In genomic region chr10:127904718-127905446, GRCm38 (mm10) we compare ENCODE assay signal across 10 mouse cellular contexts. TPM values are rescaled to one million over a fixed set of nuclear protein-coding genes. Genes with fewer than 3 reads are reported as not detected.
DNase-seq lines count a peak whose midpoint lies in the region; ATAC-seq lines count a peak whose summit lies in the region.
"Had no signal": no experiment of that assay in that cellular context is flagged by ENCODE, and none has a peak within 500 bp of the region (broad histone marks: within the 10 kb centered on the region; RNA-seq: fewer than 3 reads in every experiment).

No protein-coding gene starts in this region.

- no peaks in the 10 kb centered on the region for H3K9me3 ChIP-seq in forebrain, embryonic 14.5 days (replicated peaks; ENCODE audit: control insufficient read depth, low read length)
- H3K9me3 ChIP-seq in forebrain, embryonic 12.5 days, result no peaks in the 10 kb centered on the region

- WGBS in forebrain, embryonic 14.5 days, result 66% methylated on average over 7 of the region's 7 CpGs
- WGBS in forebrain, embryonic 12.5 days, result 72% methylated on average over 7 of the region's 7 CpGs

- peak; percentile 60 for DNase-seq in forebrain, embryonic 14.5 days (ENCODE audit: low spot score)
- peak; percentile 47 to 57 for DNase-seq in urinary bladder, adult 18-20 months (ENCODE audit: low spot score in 2 of 2)
- DNase-seq in urinary bladder, postnatal 10 days (ENCODE audit: low spot score), result no peak
- peak; percentile 53 for DNase-seq in kidney, postnatal 10 days
- DNase-seq in right cerebral cortex, postnatal 10 days (ENCODE audit: low spot score in 2 of 2), result peak; percentile 53 to 62
- no peak for DNase-seq in gastrocnemius, adult 8-10 months (ENCODE audit: low spot score in 2 of 2)
- DNase-seq in layer of hippocampus, postnatal 14 days (ENCODE audit: low spot score in 2 of 2), result no peak

- no peak overlapping the region for H3K27ac ChIP-seq in forebrain, embryonic 14.5 days (ENCODE audit: low read depth, low read length)
- no peak overlapping the region for H3K27ac ChIP-seq in forebrain, embryonic 12.5 days

- no peaks in the 10 kb centered on the region for H3K27me3 ChIP-seq in forebrain, embryonic 14.5 days (replicated peaks; ENCODE audit: control insufficient read depth, insufficient read depth, low read length)
- no peaks in the 10 kb centered on the region for H3K27me3 ChIP-seq in forebrain, embryonic 12.5 days

- ATAC-seq in forebrain, embryonic 14.5 days, result no peak
- no peak for ATAC-seq in forebrain, embryonic 12.5 days (ENCODE audit: low FRiP score)

- H3K36me3 ChIP-seq in forebrain, embryonic 14.5 days (ENCODE audit: control insufficient read depth, insufficient read depth, low read length), result no peaks in the 10 kb centered on the region
- H3K36me3 ChIP-seq in forebrain, embryonic 12.5 days (replicated peaks), result no peaks in the 10 kb centered on the region

- no peaks in the 10 kb centered on the region for H3K4me1 ChIP-seq in forebrain, embryonic 14.5 days (ENCODE audit: control insufficient read depth, insufficient read depth, low read length)
- H3K4me1 ChIP-seq in forebrain, embryonic 12.5 days, result peaks cover 5% of the 10 kb centered on the region; the same call in 1 of the 2 replicates

- H3K4me3 ChIP-seq in forebrain, embryonic 14.5 days (ENCODE audit: low read depth, low read length), result no peak overlapping the region
- H3K4me3 ChIP-seq in forebrain, embryonic 12.5 days (replicated peaks), result no peak overlapping the region

- no peak overlapping the region for H3K4me2 ChIP-seq in forebrain, embryonic 14.5 days (ENCODE audit: low read length)
- no peak overlapping the region for H3K4me2 ChIP-seq in forebrain, embryonic 12.5 days

- H3K9ac ChIP-seq in forebrain, embryonic 14.5 days (ENCODE audit: low read length), result no peak overlapping the region
- no peak overlapping the region for H3K9ac ChIP-seq in forebrain, embryonic 12.5 days

RNA-seq across cellular contexts. Expression of gene Sdr9c7, which starts 6.6 kb away (rescaled TPM):
- polyA plus RNA-seq in forebrain, embryonic 14.5 days (2014; fragmentation: Nextera tagmentation; extraction: Ambion mirVana), result not detected in 2 replicates
- polyA plus RNA-seq in forebrain, embryonic 12.5 days (2016; fragmentation: Nextera tagmentation; extraction: Ambion mirVana), result not detected in 2 replicates
- not detected for total RNA-seq in gastrocnemius, adult 8-10 months (2022)
- under 1 TPM in 1 of 2 experiments, not detected in 1; 0.12 TPM for total RNA-seq in layer of hippocampus, postnatal 14 days (2021)
- total RNA-seq: common myeloid progenitor, adult 5-6 weeks had no signal
- polyA plus RNA-seq: neural tube, embryonic 11.5 days had no signal

RNA-seq across cellular contexts. Expression of gene Rdh7, which starts 16.3 kb away (rescaled TPM):
- polyA plus RNA-seq in forebrain, embryonic 14.5 days (2014; fragmentation: Nextera tagmentation; extraction: Ambion mirVana), result not detected in 2 replicates
- not detected in 2 replicates for polyA plus RNA-seq in forebrain, embryonic 12.5 days (2016; fragmentation: Nextera tagmentation; extraction: Ambion mirVana)
- under 1 TPM in 1 of 4 experiments, not detected in 3; 0.40 TPM for total RNA-seq in gastrocnemius, adult 8-10 months (2022)
- total RNA-seq in layer of hippocampus, postnatal 14 days (2021), result not detected
- total RNA-seq: common myeloid progenitor, adult 5-6 weeks had no signal
- polyA plus RNA-seq: neural tube, embryonic 11.5 days had no signal

RNA-seq across cellular contexts. Expression of gene Rdh16f2, which starts 38.6 kb away (rescaled TPM):
- polyA plus RNA-seq in forebrain, embryonic 14.5 days (2014; fragmentation: Nextera tagmentation; extraction: Ambion mirVana), result not detected in 2 replicates
- not detected in 2 replicates for polyA plus RNA-seq in forebrain, embryonic 12.5 days (2016; fragmentation: Nextera tagmentation; extraction: Ambion mirVana)
- not detected for total RNA-seq in gastrocnemius, adult 8-10 months (2022)
- not detected for total RNA-seq in layer of hippocampus, postnatal 14 days (2021)
- total RNA-seq: common myeloid progenitor, adult 5-6 weeks had no signal
- polyA plus RNA-seq: neural tube, embryonic 11.5 days had no signal

RNA-seq across cellular contexts. Expression of gene Rdh19, which starts 55.2 kb away (rescaled TPM):
- not detected in 2 replicates for polyA plus RNA-seq in forebrain, embryonic 14.5 days (2014; fragmentation: Nextera tagmentation; extraction: Ambion mirVana)
- not detected in 2 replicates for polyA plus RNA-seq in forebrain, embryonic 12.5 days (2016; fragmentation: Nextera tagmentation; extraction: Ambion mirVana)
- total RNA-seq in gastrocnemius, adult 8-10 months (2022), result not detected
- not detected for total RNA-seq in layer of hippocampus, postnatal 14 days (2021)
- total RNA-seq: common myeloid progenitor, adult 5-6 weeks had no signal
- polyA plus RNA-seq: neural tube, embryonic 11.5 days had no signal

Comparison
In these comparisons a context has a peak if more than half of its experiments do, and no peak if none do; other contexts are left out.
1. DNase-seq: peak in forebrain, embryonic 14.5 days (single experiment), urinary bladder, adult 18-20 months (2 of 2), kidney, postnatal 10 days (single experiment) and right cerebral cortex, postnatal 10 days (2 of 2); none in urinary bladder, postnatal 10 days (single experiment), gastrocnemius, adult 8-10 months (0 of 2) and layer of hippocampus, postnatal 14 days (0 of 2).